Mouse (Mus musculus) hindbrain, embryonic 16.5 days (tissue): Measurements from ENCODE around the gene Hoxd3. TPM values are rescaled to one million over a fixed set of nuclear protein-coding genes. Genes with fewer than 3 reads are reported as not detected.

Experiments
- ATAC-seq: fragments of 200-750 bp; cut with Nextera tagmentation; 2 replicates; pipeline ENCODE4 v1.8.0; 2017; ENCODE audit warnings: moderate TSS enrichment, moderate library complexity
- H3K27ac ChIP-seq: fragments of 300-500 bp; sonication (generic); 2 replicates; pipeline ENCODE4 v1.5.1; 2014; ENCODE audit warnings: low read depth, mild to moderate bottlenecking, control low read depth, low read length, moderate library complexity
- H3K27me3 ChIP-seq: fragments of 300-500 bp; sonication (generic); replicated peaks from 2 replicates; pipeline ENCODE4 v1.6.1; 2014; ENCODE audit warnings: low read length; ENCODE audit not compliant: control insufficient read depth, insufficient read depth
- H3K36me3 ChIP-seq: fragments of 300-500 bp; sonication (generic); 2 replicates; pipeline ENCODE4 v1.6.1; 2014; ENCODE audit warnings: mild to moderate bottlenecking, low read length, moderate library complexity, mixed read lengths; ENCODE audit not compliant: control insufficient read depth, insufficient read depth
- H3K4me1 ChIP-seq: fragments of 300-500 bp; sonication (generic); 2 replicates; pipeline ENCODE4 v1.6.1; 2014; ENCODE audit warnings: low read depth, low read length; ENCODE audit not compliant: control insufficient read depth, insufficient read depth
- H3K4me2 ChIP-seq: fragments of 300-500 bp; sonication (generic); 2 replicates; pipeline ENCODE4 v1.6.1; 2014; ENCODE audit warnings: mild to moderate bottlenecking, low read length, control low read depth, moderate library complexity
- H3K4me3 ChIP-seq: fragments of 300-500 bp; sonication (generic); 2 replicates; pipeline ENCODE4 v1.5.1; 2014; ENCODE audit warnings: mild to moderate bottlenecking, low read length, control low read depth, moderate library complexity
- H3K9ac ChIP-seq: fragments of 300-500 bp; sonication (generic); 2 replicates; pipeline ENCODE4 v1.6.1; 2014; ENCODE audit warnings: low read depth, mild to moderate bottlenecking, control low read depth, low read length, moderate library complexity
- H3K9me3 ChIP-seq: fragments of 300-500 bp; sonication (generic); 2 replicates; pipeline ENCODE4 v1.6.1; 2014; ENCODE audit warnings: mild to moderate bottlenecking, low read length, moderate library complexity; ENCODE audit not compliant: control insufficient read depth
- WGBS: fragments of 180-500 bp; shearing (Covaris S2); extraction: QIAGEN DNeasy Blood & Tissue Kit; methylation state at CpG from one replicate; pipeline ENCODE4 v1.1.7; 2014; 5-methylcytosine and 5-hydroxymethylcytosine counted together
- polyA plus RNA-seq: library from polyadenylated mRNA; unstranded; fragments of >200 nt; fragmentation: Nextera tagmentation; extraction: Ambion mirVana; gene quantifications from 2 replicates; pipeline ENCODE4 v1.2.1, GENCODE M21; 2015

Gene Hoxd3
- polyA plus RNA-seq, 1 experiment from 2014 or later = 43.8 TPM

- Histone ChIP-seq H3K9me3 (no peaks in the 10 kb centered on the region; the same call in 1 of the 2 replicates), H3K4me3 (no peak overlapping the region), H3K27ac (no peak overlapping the region), H3K9ac (no peak overlapping the region), H3K36me3 (no peaks in the 10 kb centered on the region), H3K27me3 (peaks cover 76% of the 10 kb centered on the region), H3K4me1 (peaks cover 12% of the 10 kb centered on the region; the same call in 1 of the 2 replicates), H3K4me2 (no peak overlapping the region)
- ATAC-seq = no peak
- 13% methylated on average over 4 of the region's 4 CpGs for WGBS
Measured at GRCm38 (mm10) chr2:74685059-74685603, 26.6 kb upstream of the Hoxd3 start.

- H3K27ac ChIP-seq = no peak overlapping the region
- H3K4me3 ChIP-seq = no peak overlapping the region
- no peak overlapping the region for H3K9ac ChIP-seq
- 5% methylated on average over 17 of the region's 17 CpGs for WGBS
- no peaks in the 10 kb centered on the region for H3K36me3 ChIP-seq
- peaks cover 68% of the 10 kb centered on the region for H3K27me3 ChIP-seq
- no peak overlapping the region for H3K4me2 ChIP-seq
- peaks cover 12% of the 10 kb centered on the region; the same call in 1 of the 2 replicates for H3K4me1 ChIP-seq
- H3K9me3 ChIP-seq = peaks cover 2% of the 10 kb centered on the region; the same call in 1 of the 2 replicates
- ATAC-seq = no peak
Measured at GRCm38 (mm10) chr2:74686301-74686987, 25.3 kb upstream of the Hoxd3 start.

- H3K9ac ChIP-seq = no peak overlapping the region
- peaks cover 67% of the 10 kb centered on the region for H3K27me3 ChIP-seq
- WGBS = 2% methylated on average over 26 of the region's 27 CpGs
- H3K9me3 ChIP-seq = peaks cover 3% of the 10 kb centered on the region; the same call in 1 of the 2 replicates
- no peaks in the 10 kb centered on the region for H3K36me3 ChIP-seq
- H3K4me1 ChIP-seq = peaks cover 8% of the 10 kb centered on the region; the same call in 1 of the 2 replicates
- H3K4me2 ChIP-seq = no peak overlapping the region
- no peak for ATAC-seq
- no peak overlapping the region for H3K4me3 ChIP-seq
- no peak overlapping the region for H3K27ac ChIP-seq
Measured at GRCm38 (mm10) chr2:74686988-74687697, 24.6 kb upstream of the Hoxd3 start.

GRCm38 (mm10) chr2:74687698-74688555 is 23.8 kb upstream of the Hoxd3 start:
- Histone ChIP-seq H3K27ac (no peak overlapping the region), H3K9me3 (peaks cover 3% of the 10 kb centered on the region; the same call in 1 of the 2 replicates), H3K27me3 (peaks cover 72% of the 10 kb centered on the region), H3K4me1 (peaks cover under 1% of the 10 kb centered on the region; the same call in 1 of the 2 replicates), H3K36me3 (no peaks in the 10 kb centered on the region), H3K4me2 (no peak overlapping the region), H3K4me3 (no peak overlapping the region), H3K9ac (no peak overlapping the region)
- no peak for ATAC-seq
- WGBS = 2% methylated on average over 31 of the region's 31 CpGs

DNA sequence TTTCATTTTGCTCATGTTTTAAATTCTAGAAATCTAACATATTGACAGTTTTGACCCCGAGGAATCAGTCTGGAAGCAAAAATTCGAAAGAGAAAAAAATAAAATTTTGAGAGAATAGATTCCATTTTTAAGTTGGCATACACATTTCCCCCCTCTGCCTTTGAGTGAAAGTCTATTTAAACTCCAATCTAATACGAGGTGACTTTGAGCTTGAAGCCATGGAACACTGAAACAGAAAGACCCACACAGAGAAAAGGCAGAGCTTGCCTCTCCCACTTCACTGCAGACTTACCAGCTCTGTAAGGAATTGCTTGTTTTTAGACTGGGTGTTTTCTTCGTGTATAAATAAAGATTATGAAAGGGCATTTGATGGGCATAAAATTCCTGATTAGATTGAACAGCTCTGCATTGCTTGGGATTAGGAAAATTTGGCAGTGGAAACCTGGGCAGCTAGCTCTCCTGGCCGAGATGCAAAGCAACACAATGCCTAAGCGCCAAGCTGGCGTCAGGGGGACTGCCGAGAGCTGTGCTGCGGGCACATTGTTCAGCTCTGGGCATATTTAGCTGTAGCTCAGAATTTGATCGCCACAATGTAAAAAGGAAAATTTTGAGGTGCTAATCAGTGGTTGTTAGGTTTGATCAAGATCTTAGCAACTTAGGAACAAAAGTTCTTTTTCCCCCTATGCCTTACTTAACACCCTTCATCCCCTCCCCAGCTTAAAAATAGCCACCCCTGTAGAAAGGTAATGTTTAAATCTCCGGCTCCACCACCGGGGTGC is 22.7 kb upstream of the Hoxd3 start:
- no peaks in the 10 kb centered on the region for H3K4me1 ChIP-seq
- peaks cover 74% of the 10 kb centered on the region for H3K27me3 ChIP-seq
- H3K9ac ChIP-seq = no peak overlapping the region
- WGBS = 3% methylated on average over 12 of the region's 12 CpGs
- no peak for ATAC-seq
- no peak overlapping the region for H3K4me3 ChIP-seq
- H3K27ac ChIP-seq = no peak overlapping the region
- H3K9me3 ChIP-seq = peaks cover 3% of the 10 kb centered on the region; the same call in 1 of the 2 replicates
- H3K4me2 ChIP-seq = no peak overlapping the region
- no peaks in the 10 kb centered on the region for H3K36me3 ChIP-seq

DNA sequence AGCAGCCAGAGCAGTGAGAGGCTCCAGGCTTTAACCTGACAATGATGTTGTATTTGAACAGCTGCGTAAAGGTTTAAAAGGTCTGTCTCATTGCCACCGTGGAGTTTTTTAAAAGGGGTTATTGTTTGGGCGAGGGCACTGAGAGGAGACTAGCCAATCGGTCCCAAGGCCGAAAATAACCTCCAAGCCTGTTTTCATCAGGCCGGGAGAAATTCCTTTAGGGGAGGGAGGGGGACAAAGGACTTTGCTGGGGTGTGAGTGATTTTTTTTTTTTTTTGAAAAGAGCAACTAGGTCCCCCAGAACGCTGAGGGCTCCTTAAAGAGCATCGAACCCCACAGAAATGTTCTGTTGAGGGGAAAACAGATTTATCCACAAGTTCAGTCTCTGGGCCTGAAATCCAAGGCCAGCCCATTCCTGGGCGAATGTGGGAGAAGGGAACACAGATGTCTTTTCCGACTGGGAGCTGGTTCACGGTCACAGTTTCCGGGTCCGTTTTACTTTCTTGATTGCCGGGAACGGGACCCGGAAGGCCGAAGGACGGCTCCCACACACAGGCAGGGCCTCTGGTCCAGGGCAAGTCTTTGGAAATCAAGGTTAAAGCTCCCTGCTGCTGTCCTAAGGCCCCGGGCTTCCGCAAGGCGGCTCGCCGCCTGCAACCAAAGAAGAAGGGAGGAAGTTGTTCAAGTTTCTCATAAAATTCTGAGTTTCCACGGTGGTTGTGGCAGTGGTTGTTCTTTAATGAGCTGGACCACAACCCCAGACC is 22.0 kb upstream of the Hoxd3 start:
- 3% methylated on average over 24 of the region's 24 CpGs for WGBS
- Histone ChIP-seq H3K9me3 (peaks cover 3% of the 10 kb centered on the region; the same call in 1 of the 2 replicates), H3K9ac (no peak overlapping the region), H3K27me3 (peaks cover 72% of the 10 kb centered on the region), H3K4me3 (no peak overlapping the region), H3K4me1 (no peaks in the 10 kb centered on the region), H3K27ac (no peak overlapping the region), H3K36me3 (no peaks in the 10 kb centered on the region), H3K4me2 (no peak overlapping the region)
- no peak for ATAC-seq

- no peak overlapping the region for H3K4me3 ChIP-seq
- no peaks in the 10 kb centered on the region for H3K36me3 ChIP-seq
- no peak overlapping the region for H3K4me2 ChIP-seq
- H3K27ac ChIP-seq = no peak overlapping the region
- no peak for ATAC-seq
- 10% methylated on average over 8 of the region's 8 CpGs for WGBS
- H3K27me3 ChIP-seq = peaks cover 72% of the 10 kb centered on the region
- H3K4me1 ChIP-seq = no peaks in the 10 kb centered on the region
- peaks cover 3% of the 10 kb centered on the region; the same call in 1 of the 2 replicates for H3K9me3 ChIP-seq
- H3K9ac ChIP-seq = no peak overlapping the region
Measured at GRCm38 (mm10) chr2:74690338-74690716, 21.4 kb upstream of the Hoxd3 start.
